Comparison of ENCODE assay signal across 9 mouse cellular contexts in the genomic region with DNA sequence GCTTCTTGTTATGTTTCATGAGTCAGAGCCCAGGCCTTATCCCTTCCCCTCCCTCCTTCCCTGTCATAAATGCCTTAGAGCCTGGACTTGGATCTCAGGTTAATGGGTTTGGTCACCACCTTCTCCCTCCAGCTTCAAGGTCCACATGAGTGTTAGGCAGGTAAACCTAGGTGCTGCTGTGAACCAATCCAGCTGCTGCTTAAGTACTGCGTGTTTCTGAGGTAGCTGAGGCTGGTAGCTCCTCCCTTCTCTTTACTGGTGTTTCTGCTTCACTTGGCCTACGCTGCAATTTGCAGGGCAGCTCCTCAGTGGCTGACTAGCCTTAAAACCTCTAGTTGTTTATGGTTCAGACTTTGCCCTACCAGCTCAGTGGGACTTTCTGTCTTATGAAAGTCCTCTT. TPM values are rescaled to one million over a fixed set of nuclear protein-coding genes. Genes with fewer than 3 reads are reported as not detected.
A peak's percentile ranks its signal among the peaks of the same experiment; 100 is the strongest.
DNase-seq lines count a peak whose midpoint lies in the region; ATAC-seq and TF ChIP-seq lines count a peak whose summit lies in the region.
"Had no signal": no experiment of that assay in that cellular context is flagged by ENCODE, and none has a peak within 500 bp of the region (broad histone marks: within the 10 kb centered on the region; RNA-seq: fewer than 3 reads in every experiment).

Heph (plus strand) TSS at position 211 of the 400 bp plus-strand sequence.

- H3K27ac ChIP-seq in kidney, adult 2 months (ENCODE audit: insufficient read depth, low read depth, low read length) = no peak within 1 kb of the TSS
- H3K27ac ChIP-seq in heart, embryonic 16.5 days (ENCODE audit: low read length) = no peak within 1 kb of the TSS
- no peak within 1 kb of the TSS for H3K27ac ChIP-seq in neural tube, embryonic 14.5 days (ENCODE audit: low read depth, low read length)

- no peaks in the 10 kb centered on the region; the same call in 1 of the 2 replicates for H3K4me1 ChIP-seq in kidney, adult 2 months (ENCODE audit: control insufficient read depth, insufficient read depth, low read length)
- no peaks in the 10 kb centered on the region for H3K4me1 ChIP-seq in heart, embryonic 16.5 days (ENCODE audit: control insufficient read depth, insufficient read depth, low read length)
- no peaks in the 10 kb centered on the region for H3K4me1 ChIP-seq in neural tube, embryonic 14.5 days (ENCODE audit: control insufficient read depth, insufficient read depth, low read length)

- H3K4me2 ChIP-seq in heart, embryonic 16.5 days (ENCODE audit: low read depth, low read length) = peak within 1 kb of the TSS; percentile 36
- peak within 1 kb of the TSS; percentile 9; the same call in 1 of the 2 replicates for H3K4me2 ChIP-seq in neural tube, embryonic 14.5 days (ENCODE audit: low read depth, low read length)

- peak within 1 kb of the TSS; percentile 52 for H3K4me3 ChIP-seq in kidney, adult 2 months (ENCODE audit: insufficient read depth, low read depth, low read length)
- peak within 1 kb of the TSS; percentile 47 for H3K4me3 ChIP-seq in heart, embryonic 16.5 days (ENCODE audit: low read length)
- no peak within 1 kb of the TSS for H3K4me3 ChIP-seq in neural tube, embryonic 14.5 days (ENCODE audit: low read depth, low read length)

- TF ChIP-seq POLR2A in kidney, adult 2 months (IDR thresholded peaks at IDR 0.05; ENCODE audit: low read depth, low read length) = no peak

- WGBS in kidney, adult 2 months = 46% methylated on average over 2 of the region's 2 CpGs
- 70% methylated on average over 2 of the region's 2 CpGs for WGBS in heart, embryonic 16.5 days
- 54% methylated on average over 2 of the region's 2 CpGs for WGBS in neural tube, embryonic 14.5 days

- no peak for ATAC-seq in heart, embryonic 16.5 days (replicated peaks; ENCODE audit: extremely low read depth, insufficient read depth, low FRiP score)
- no peak for ATAC-seq in neural tube, embryonic 14.5 days (ENCODE audit: low read depth)
- ATAC-seq: inflammation-experienced regulatory T-cells, adult 6 months had no signal

- peak; percentile 14 for DNase-seq in kidney, adult 2 months
- no peak for DNase-seq in kidney, adult 18-20 months
- DNase-seq in kidney, postnatal 25 days = peak; percentile 1 to 38
- DNase-seq in layer of hippocampus, adult 8-10 months (ENCODE audit: low spot score in 2 of 2) = no peak
- no peak for DNase-seq in spleen, postnatal 4 days (ENCODE audit: low spot score in 2 of 2)
- DNase-seq in layer of hippocampus, adult 18-20 months (ENCODE audit: low spot score in 2 of 2) = no peak

- H3K9ac ChIP-seq in heart, embryonic 16.5 days (ENCODE audit: low read length) = peak within 1 kb of the TSS; percentile 34; the same call in 1 of the 2 replicates
- no peak within 1 kb of the TSS for H3K9ac ChIP-seq in neural tube, embryonic 14.5 days (replicated peaks; ENCODE audit: low read depth, low read length)

- H3K36me3 ChIP-seq in kidney, adult 2 months (ENCODE audit: control insufficient read depth, insufficient read depth, low read length) = no peaks in the 10 kb centered on the region
- H3K36me3 ChIP-seq in heart, embryonic 16.5 days (ENCODE audit: control insufficient read depth, insufficient read depth) = no peaks in the 10 kb centered on the region
- H3K36me3 ChIP-seq in neural tube, embryonic 14.5 days (ENCODE audit: control insufficient read depth, insufficient read depth, low read length) = no peaks in the 10 kb centered on the region

- no peaks in the 10 kb centered on the region for H3K9me3 ChIP-seq in heart, embryonic 16.5 days (replicated peaks; ENCODE audit: control insufficient read depth, low read length)
- no peaks in the 10 kb centered on the region for H3K9me3 ChIP-seq in neural tube, embryonic 14.5 days (ENCODE audit: control insufficient read depth, low read length)

- no peak for TF ChIP-seq CTCF in kidney, adult 2 months (conservative IDR thresholded peaks at IDR 0.05; ENCODE audit: insufficient read depth, insufficient read length, low read depth, low read length)

- no peaks in the 10 kb centered on the region for H3K27me3 ChIP-seq in kidney, adult 2 months (replicated peaks; ENCODE audit: control insufficient read depth, insufficient read depth, low read length)
- no peaks in the 10 kb centered on the region for H3K27me3 ChIP-seq in heart, embryonic 16.5 days (ENCODE audit: control insufficient read depth, insufficient read depth, low read length)
- no peaks in the 10 kb centered on the region for H3K27me3 ChIP-seq in neural tube, embryonic 14.5 days (ENCODE audit: control insufficient read depth, insufficient read depth, low read length)

RNA-seq across cellular contexts. Expression of gene Heph, which starts in this region (rescaled TPM):
- 5.5 and 5.8 TPM in 2 replicates for polyA plus RNA-seq in kidney, adult 2 months (2012; rRNA removed)
- 11.4 and 11.8 TPM in 2 replicates for polyA plus RNA-seq in heart, embryonic 16.5 days (2015; fragmentation: Nextera tagmentation; extraction: Ambion mirVana)
- polyA plus RNA-seq in neural tube, embryonic 14.5 days (2014; fragmentation: Nextera tagmentation; extraction: Ambion mirVana) = 1.8 and 4.9 TPM in 2 replicates
- 1 to 10 TPM; 3.0 to 6.2 (median 4.3) TPM for total RNA-seq in layer of hippocampus, adult 8-10 months (2022)
- total RNA-seq in layer of hippocampus, adult 18-20 months (2021) = 1 to 10 TPM; 4.7 to 5.2 TPM
- polyA plus RNA-seq: inflammation-experienced regulatory T-cells, adult 6 months had no signal

Comparison
In these comparisons a context has a peak if more than half of its experiments do, and no peak if none do; other contexts are left out.
1. DNase-seq: peak in kidney, adult 2 months (single experiment) and kidney, postnatal 25 days (2 of 2); none in kidney, adult 18-20 months (single experiment), layer of hippocampus, adult 8-10 months (0 of 2), spleen, postnatal 4 days (0 of 2) and layer of hippocampus, adult 18-20 months (0 of 2).